Mouse (Mus musculus) midbrain, embryonic 11.5 days (tissue): ENCODE measurements around the gene P2rx7. TPM values are rescaled to one million over a fixed set of nuclear protein-coding genes. Genes with fewer than 3 reads are reported as not detected.

Experiments
- ATAC-seq: fragments of 200-750 bp; cut with Nextera tagmentation; 2 replicates; pipeline ENCODE4 v1.8.0; 2017; ENCODE audit warnings: moderate TSS enrichment, moderate library complexity; ENCODE audit not compliant: low FRiP score
- DNase-seq: peaks from one replicate; pipeline ENCODE4 v3.0.0; 2015; ENCODE audit warnings: low spot score; ENCODE audit errors: missing footprints
- H3K27ac ChIP-seq: fragments of 300-500 bp; sonication (generic); 2 replicates; pipeline ENCODE4 v1.5.1; 2014; ENCODE audit warnings: low read depth, low read length
- H3K27me3 ChIP-seq: fragments of 300-500 bp; sonication (generic); 2 replicates; pipeline ENCODE4 v1.6.1; 2014; ENCODE audit warnings: mild to moderate bottlenecking, low read length, moderate library complexity, mixed read lengths; ENCODE audit not compliant: control insufficient read depth, insufficient read depth
- H3K36me3 ChIP-seq: fragments of 300-500 bp; sonication (generic); 2 replicates; pipeline ENCODE4 v1.6.1; 2014; ENCODE audit warnings: mild to moderate bottlenecking, low read length, moderate library complexity, mixed read lengths; ENCODE audit not compliant: control insufficient read depth, insufficient read depth
- H3K4me1 ChIP-seq: fragments of 300-500 bp; sonication (generic); 2 replicates; pipeline ENCODE4 v1.6.1; 2014; ENCODE audit warnings: low read length; ENCODE audit not compliant: control insufficient read depth, insufficient read depth
- H3K4me2 ChIP-seq: fragments of 300-500 bp; sonication (generic); 2 replicates; pipeline ENCODE4 v1.6.1; 2014; ENCODE audit warnings: mild to moderate bottlenecking, moderate library complexity
- H3K4me3 ChIP-seq: fragments of 300-500 bp; sonication (generic); 2 replicates; pipeline ENCODE4 v1.5.1; 2014; ENCODE audit warnings: low read depth, low read length
- H3K9ac ChIP-seq: fragments of 300-500 bp; sonication (generic); 2 replicates; pipeline ENCODE4 v1.6.1; 2014; ENCODE audit warnings: low read length
- H3K9me3 ChIP-seq: fragments of 300-500 bp; sonication (generic); 2 replicates; pipeline ENCODE4 v1.6.1; 2016; ENCODE audit warnings: low read length; ENCODE audit not compliant: control insufficient read depth
- WGBS: fragments of 180-500 bp; shearing (Covaris S2); extraction: QIAGEN DNeasy Blood & Tissue Kit; methylation state at CpG from one replicate; pipeline ENCODE4 v1.1.7; 2014; 5-methylcytosine and 5-hydroxymethylcytosine counted together
- polyA plus RNA-seq: library from polyadenylated mRNA; unstranded; fragments of >200 nt; fragmentation: Nextera tagmentation; extraction: Ambion mirVana; gene quantifications from 2 replicates; pipeline ENCODE4 v1.2.1, GENCODE M21; 2014

Gene P2rx7
- polyA plus RNA-seq, 1 experiment from 2014 or later: 0.63 TPM

DNA sequence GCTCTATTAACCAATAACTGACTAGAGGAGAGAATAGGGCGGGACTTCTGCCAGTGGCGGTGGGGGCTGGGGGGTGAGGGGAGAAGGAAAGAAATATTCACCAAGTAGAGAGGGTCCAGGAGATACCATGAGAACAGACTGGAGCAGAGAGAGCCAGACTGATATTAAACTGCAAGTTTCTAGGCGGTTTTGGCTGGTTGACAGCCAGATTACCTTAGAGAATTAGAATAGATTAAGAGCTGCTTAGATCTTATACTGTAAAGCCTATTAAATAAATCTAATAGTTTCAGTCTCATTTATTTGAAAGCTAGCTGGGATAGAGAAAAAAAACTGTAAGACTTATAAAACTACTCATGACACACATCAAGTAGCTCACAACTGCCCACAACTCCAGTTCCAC, 61.5 kb downstream of the P2rx7 start:
- Histone ChIP-seq H3K9me3 (no peaks in the 10 kb centered on the region), H3K27me3 (no peaks in the 10 kb centered on the region), H3K36me3 (no peaks in the 10 kb centered on the region), H3K27ac (no peak overlapping the region), H3K9ac (no peak overlapping the region), H3K4me3 (no peak overlapping the region), H3K4me1 (peaks cover 11% of the 10 kb centered on the region), H3K4me2 (no peak overlapping the region)
- no peak for DNase-seq
- no peak for ATAC-seq
- 84% methylated on average over 3 of the region's 3 CpGs for WGBS

DNA sequence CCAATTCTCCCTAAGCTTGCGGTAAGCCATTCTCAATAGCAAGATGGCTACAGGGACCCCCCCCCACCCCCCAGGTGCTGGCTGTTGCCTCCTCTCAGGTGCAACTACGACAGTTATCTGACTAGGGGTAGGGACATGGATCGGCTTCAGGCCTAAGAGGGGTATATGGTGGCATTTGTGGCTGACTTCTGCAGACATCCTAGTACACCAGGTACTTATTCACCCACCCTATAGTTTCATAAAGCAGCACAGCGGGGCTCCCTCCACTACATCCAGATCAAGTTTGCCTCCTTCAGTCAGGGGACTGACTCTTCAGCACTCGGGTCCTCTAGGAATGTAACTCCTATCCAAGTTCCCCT, 63.2 kb downstream of the P2rx7 start:
- H3K27ac ChIP-seq: no peak overlapping the region
- H3K9ac ChIP-seq: peak overlapping the region; percentile 80
- peak overlapping the region; percentile 88 for H3K4me2 ChIP-seq
- ATAC-seq (peak; percentile 18; the same call in 1 of the 2 replicates), DNase-seq (no peak)
- 42% methylated on average over 5 of the region's 5 CpGs for WGBS
- peak overlapping the region; percentile 56 for H3K4me3 ChIP-seq
- H3K36me3 ChIP-seq: no peaks in the 10 kb centered on the region
- H3K4me1 ChIP-seq: peaks cover 11% of the 10 kb centered on the region
- H3K27me3 ChIP-seq: no peaks in the 10 kb centered on the region
- H3K9me3 ChIP-seq: no peaks in the 10 kb centered on the region

DNA sequence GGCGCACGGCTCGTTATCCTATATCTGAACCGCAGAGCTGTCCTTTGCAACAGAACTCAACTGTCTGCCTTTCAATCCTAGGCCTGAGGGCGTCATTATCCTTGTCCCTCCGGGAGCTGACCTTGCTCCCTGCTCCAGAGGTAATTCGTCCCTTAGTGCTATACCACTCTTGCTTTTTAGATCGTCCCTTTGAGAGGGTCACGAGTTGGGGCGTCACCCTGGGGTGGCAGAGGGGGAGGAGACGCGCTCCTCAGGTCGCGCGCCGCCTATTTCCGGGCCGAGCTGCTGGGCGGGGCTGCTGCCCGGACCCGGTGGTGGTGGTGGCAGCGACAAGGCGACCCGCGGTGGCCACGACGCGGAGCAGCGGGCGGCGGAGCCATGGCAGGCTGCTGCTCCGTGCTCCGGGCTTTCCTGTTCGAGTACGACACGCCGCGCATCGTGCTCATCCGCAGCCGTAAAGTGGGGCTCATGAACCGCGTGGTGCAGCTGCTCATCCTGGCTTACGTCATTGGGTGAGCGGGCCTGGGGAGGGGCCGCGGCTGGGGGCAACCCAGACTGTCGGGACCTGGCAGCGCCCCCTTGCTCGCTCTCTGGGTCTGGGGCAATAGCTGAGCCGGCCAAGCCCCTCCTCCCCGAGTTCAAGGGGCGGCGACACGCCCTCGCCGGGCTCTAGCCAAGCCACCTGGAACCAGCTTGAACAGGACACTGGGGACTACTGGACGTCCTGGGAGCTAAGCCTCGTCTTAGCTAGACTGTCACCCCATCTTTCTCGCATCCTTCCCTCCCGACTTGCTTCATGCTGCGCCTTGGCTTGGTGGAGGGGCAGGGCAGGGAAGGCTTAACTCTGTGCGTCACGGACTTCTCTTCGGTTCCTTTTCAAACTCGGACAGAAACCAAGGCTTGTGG, 63.8 kb downstream of the P2rx7 start, which contains the start of gene P2rx4:
Gene P2rx4, plus strand, starts transcription at position 269 of the 906 bp plus-strand sequence.
- under 1% methylated on average over 66 of the region's 66 CpGs for WGBS
- peak within 1 kb of the TSS; percentile 80 for H3K9ac ChIP-seq
- peaks cover 11% of the 10 kb centered on the region for H3K4me1 ChIP-seq
- H3K4me2 ChIP-seq: peak within 1 kb of the TSS; percentile 88
- H3K27me3 ChIP-seq: no peaks in the 10 kb centered on the region
- ATAC-seq (peak; percentile 90), DNase-seq (peak; percentile 96)
- no peaks in the 10 kb centered on the region for H3K36me3 ChIP-seq
- H3K4me3 ChIP-seq: peak within 1 kb of the TSS; percentile 56
- H3K27ac ChIP-seq: no peak within 1 kb of the TSS; the same call in 1 of the 2 replicates
- no peaks in the 10 kb centered on the region for H3K9me3 ChIP-seq

DNA sequence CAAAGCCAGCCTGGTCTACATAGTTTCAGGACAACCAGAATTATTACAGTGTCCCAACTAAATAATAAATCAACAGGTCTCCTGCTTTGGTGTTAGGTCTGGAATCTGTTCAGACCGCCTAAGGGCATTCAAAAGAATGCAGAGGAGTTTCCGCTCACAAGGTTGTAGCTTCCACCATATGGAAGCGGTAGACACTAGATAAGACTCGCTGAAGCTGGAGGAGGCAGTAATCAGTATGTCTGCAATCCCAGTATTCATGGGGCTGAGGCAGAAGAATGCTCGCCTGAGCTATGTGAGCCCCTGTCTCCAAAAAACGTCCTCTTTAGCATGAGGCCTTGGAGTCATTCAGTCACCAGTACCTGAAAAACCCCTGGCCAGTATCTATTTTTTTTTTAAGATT, 65.1 kb downstream of the P2rx7 start:
- H3K36me3 ChIP-seq: no peaks in the 10 kb centered on the region
- no peak overlapping the region for H3K4me3 ChIP-seq
- H3K4me1 ChIP-seq: peaks cover 11% of the 10 kb centered on the region
- ATAC-seq (no peak), DNase-seq (no peak)
- no peak overlapping the region for H3K27ac ChIP-seq
- H3K4me2 ChIP-seq: no peak overlapping the region
- no peaks in the 10 kb centered on the region for H3K27me3 ChIP-seq
- H3K9ac ChIP-seq: no peak overlapping the region
- 80% methylated on average over 6 of the region's 6 CpGs for WGBS
- no peaks in the 10 kb centered on the region for H3K9me3 ChIP-seq

DNA sequence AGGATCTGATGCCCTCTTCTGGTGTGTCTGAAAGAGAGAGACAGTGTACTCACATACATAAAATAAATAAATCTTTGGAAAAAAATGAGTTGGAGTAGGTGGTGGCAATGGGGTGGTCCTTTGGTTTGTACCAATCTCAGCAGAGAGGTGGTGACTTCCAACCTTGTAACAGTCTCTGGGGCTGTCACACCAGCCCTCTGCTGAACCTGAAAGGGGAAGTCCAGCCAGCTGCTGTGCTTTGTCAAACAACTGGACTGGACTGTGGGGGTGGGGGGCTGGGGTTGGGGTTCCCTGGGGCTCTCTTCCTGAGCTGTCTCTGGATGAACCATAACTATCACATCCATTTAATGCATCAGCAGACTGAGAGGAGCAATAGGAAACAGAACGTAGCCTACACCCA, 72.0 kb downstream of the P2rx7 start:
- no peaks in the 10 kb centered on the region; the same call in 1 of the 2 replicates for H3K9me3 ChIP-seq
- no peaks in the 10 kb centered on the region for H3K36me3 ChIP-seq
- 80% methylated on average over 1 of the region's 1 CpGs for WGBS
- no peak overlapping the region for H3K9ac ChIP-seq
- H3K27me3 ChIP-seq: no peaks in the 10 kb centered on the region
- no peaks in the 10 kb centered on the region for H3K4me1 ChIP-seq
- H3K27ac ChIP-seq: no peak overlapping the region
- DNase-seq (no peak), ATAC-seq (no peak)
- no peak overlapping the region for H3K4me3 ChIP-seq
- no peak overlapping the region for H3K4me2 ChIP-seq

DNA sequence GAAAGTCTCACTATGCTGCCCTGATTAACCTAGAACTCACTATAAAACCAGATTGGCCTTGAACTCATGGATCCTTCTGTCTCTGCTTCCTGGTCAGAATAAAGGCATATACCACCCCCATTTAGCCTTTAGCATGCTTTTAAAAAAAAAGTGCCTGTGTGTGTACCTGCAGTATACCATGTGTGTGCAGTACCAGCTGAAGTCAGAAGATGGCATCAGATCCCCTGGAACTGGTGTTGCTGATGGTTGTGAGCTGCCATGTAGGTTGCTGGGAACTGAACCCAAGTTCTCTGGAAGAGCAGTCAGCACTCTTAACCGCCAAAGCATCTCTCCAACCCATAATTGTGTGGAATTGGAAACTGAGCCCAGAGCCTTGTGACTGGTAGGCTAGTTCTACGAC, 73.1 kb downstream of the P2rx7 start:
- Histone ChIP-seq H3K4me2 (no peak overlapping the region), H3K4me1 (no peaks in the 10 kb centered on the region), H3K27ac (no peak overlapping the region), H3K9ac (no peak overlapping the region), H3K36me3 (no peaks in the 10 kb centered on the region), H3K27me3 (no peaks in the 10 kb centered on the region), H3K9me3 (no peaks in the 10 kb centered on the region; the same call in 1 of the 2 replicates), H3K4me3 (no peak overlapping the region)
- 94% methylated on average over 2 of the region's 2 CpGs for WGBS
- DNase-seq (no peak), ATAC-seq (no peak)

DNA sequence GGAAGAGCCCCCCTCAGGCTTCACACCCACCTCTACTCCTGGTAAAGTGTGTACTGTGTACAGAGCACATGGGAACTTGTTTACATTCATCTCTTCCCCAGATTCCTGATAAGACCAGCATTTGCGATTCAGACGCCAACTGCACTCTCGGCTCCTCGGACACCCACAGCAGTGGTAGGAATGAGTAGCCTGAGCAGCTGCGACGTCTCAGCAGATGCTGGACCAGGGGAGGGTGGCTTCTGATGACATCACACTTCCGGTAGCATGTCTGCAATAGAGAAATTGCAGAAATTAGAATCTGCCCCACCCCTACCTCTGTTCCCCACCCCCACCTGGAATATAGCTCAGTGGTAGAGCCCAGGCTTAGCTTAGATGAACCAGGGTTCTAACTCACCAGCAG, 74.7 kb downstream of the P2rx7 start:
- ATAC-seq (no peak), DNase-seq (no peak)
- Histone ChIP-seq H3K4me2 (no peak overlapping the region), H3K27ac (no peak overlapping the region), H3K4me3 (no peak overlapping the region), H3K27me3 (no peaks in the 10 kb centered on the region), H3K4me1 (no peaks in the 10 kb centered on the region), H3K9ac (no peak overlapping the region), H3K36me3 (no peaks in the 10 kb centered on the region), H3K9me3 (no peaks in the 10 kb centered on the region; the same call in 1 of the 2 replicates)
- 93% methylated on average over 7 of the region's 7 CpGs for WGBS

DNA sequence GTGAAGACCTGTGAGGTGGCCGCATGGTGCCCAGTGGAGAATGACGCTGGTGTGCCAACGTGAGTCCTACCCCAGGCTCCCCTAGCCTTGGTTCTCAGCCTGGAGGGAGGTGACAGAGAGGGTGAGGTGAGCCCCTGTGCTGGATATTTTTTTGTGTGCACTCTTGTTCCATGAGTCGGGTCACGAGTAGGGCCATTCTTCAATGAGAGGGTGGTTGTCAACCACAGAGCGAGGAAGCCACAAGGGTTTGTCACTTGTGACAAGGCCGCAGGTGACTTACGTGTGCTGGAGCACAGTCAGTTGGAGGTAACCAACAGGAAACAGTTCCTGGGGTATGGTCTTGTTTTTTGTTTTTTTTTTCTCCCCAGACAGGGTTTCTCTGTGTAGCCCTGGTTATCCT, 75.5 kb downstream of the P2rx7 start:
- Histone ChIP-seq H3K4me2 (no peak overlapping the region), H3K4me3 (no peak overlapping the region), H3K27me3 (no peaks in the 10 kb centered on the region), H3K36me3 (no peaks in the 10 kb centered on the region), H3K4me1 (no peaks in the 10 kb centered on the region), H3K9ac (no peak overlapping the region), H3K27ac (no peak overlapping the region), H3K9me3 (no peaks in the 10 kb centered on the region; the same call in 1 of the 2 replicates)
- 90% methylated on average over 8 of the region's 8 CpGs for WGBS
- DNase-seq (no peak), ATAC-seq (no peak)

DNA sequence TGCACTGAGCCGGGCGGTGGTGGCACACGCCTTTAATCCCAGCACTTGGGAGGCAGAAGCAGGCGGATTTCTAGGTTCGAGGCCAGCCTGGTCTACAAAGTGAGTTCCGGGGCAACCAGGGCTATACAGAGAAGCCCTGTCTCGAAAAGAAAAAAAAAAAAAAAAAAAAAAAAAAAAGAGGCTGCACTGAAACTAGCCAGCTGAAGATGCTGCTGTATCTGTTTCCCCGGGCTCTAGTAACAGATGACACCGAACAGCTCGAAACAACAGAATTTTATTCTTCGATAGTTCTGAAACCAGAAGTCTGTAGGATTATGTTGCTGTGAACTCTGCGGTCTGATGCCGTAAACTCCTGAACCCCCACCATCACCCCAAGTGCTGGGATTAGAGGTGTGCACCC, 81.7 kb downstream of the P2rx7 start:
- H3K36me3 ChIP-seq: no peaks in the 10 kb centered on the region
- H3K27ac ChIP-seq: no peak overlapping the region
- no peak overlapping the region for H3K4me2 ChIP-seq
- no peaks in the 10 kb centered on the region for H3K4me1 ChIP-seq
- ATAC-seq (no peak), DNase-seq (no peak)
- H3K27me3 ChIP-seq: no peaks in the 10 kb centered on the region
- H3K9ac ChIP-seq: no peak overlapping the region
- no peaks in the 10 kb centered on the region for H3K9me3 ChIP-seq
- 85% methylated on average over 13 of the region's 13 CpGs for WGBS
- H3K4me3 ChIP-seq: no peak overlapping the region
